Comparison of ENCODE assay signal across 9 mouse cellular contexts in the genomic region with DNA sequence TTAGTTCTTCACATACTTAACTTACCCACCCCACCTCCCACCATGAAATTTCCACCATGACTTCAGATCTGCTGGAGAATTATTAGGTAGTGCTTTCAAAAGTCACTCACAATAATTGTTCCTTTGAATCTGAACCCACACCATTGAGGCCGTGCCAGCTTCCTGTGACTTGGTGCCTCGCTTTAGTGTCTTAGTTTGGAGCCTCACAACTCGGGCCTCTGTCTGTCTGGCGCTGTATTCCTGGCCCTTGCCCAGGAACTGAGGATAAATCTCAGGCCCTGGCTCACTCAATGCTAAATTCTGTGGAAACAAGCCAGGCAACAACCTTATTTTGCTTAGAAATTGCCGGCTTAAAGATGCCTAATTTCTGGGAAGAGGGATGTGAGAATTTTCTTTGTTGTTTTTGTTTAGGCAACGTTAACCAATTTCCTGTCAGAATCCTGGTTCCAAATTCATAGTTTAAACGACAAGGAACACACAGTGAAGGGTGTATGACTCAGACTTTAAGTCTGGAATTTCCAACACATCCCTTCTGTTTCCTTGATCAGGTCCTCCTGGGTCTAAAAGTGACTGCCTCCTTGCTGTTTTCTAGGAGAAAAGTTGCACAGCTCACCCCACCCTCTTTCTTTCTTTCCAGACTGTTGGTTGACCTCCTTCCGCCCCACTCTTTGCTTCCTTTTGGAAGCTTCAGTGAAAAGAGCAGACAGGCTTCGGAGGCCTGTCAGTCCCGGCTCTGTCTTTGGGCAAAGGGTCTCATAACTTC. TPM values are rescaled to one million over a fixed set of nuclear protein-coding genes. Genes with fewer than 3 reads are reported as not detected.
DNase-seq lines count a peak whose midpoint lies in the region; ATAC-seq and TF ChIP-seq lines count a peak whose summit lies in the region.
"Had no signal": no experiment of that assay in that cellular context is flagged by ENCODE, and none has a peak within 500 bp of the region (broad histone marks: within the 10 kb centered on the region; RNA-seq: fewer than 3 reads in every experiment).

No protein-coding gene starts in this region.

- no peak for DNase-seq in liver, adult 2 months (ENCODE audit: extremely low read depth, low read depth, low spot score)
- no peak for DNase-seq in liver
- no peak for DNase-seq in embryonic facial prominence, embryonic 11.5 days (ENCODE audit: low spot score)
- peak; percentile 43 to 49 for DNase-seq in heart, postnatal 36 days
- no peak for DNase-seq in liver, embryonic 11.5 days (ENCODE audit: low spot score)
- DNase-seq in retina, embryonic 14.5 days (ENCODE audit: low spot score): no peak

- intact Hi-C loops in heart, postnatal 36 days (cut with DNase I): loop anchor here (2.0 kb wide), 1 partner anchor 33 kb away; a partner anchor contains a TSS

- no peak overlapping the region for H3K4me3 ChIP-seq in liver, adult 2 months (ENCODE audit: insufficient read depth, low read depth, low read length)
- peak overlapping the region; percentile 63 for H3K4me3 ChIP-seq in embryonic facial prominence, embryonic 11.5 days (ENCODE audit: low read depth, low read length)
- H3K4me3 ChIP-seq in liver, embryonic 11.5 days (ENCODE audit: low read depth, low read length): peak overlapping the region; percentile 86
- H3K4me3 ChIP-seq in olfactory bulb, adult 2 months (ENCODE audit: insufficient read depth, low read depth, low read length): peak overlapping the region; percentile 23

- no peaks in the 10 kb centered on the region for H3K36me3 ChIP-seq in liver, adult 2 months (ENCODE audit: control insufficient read depth, insufficient read depth, low read length)
- no peaks in the 10 kb centered on the region for H3K36me3 ChIP-seq in embryonic facial prominence, embryonic 11.5 days (replicated peaks; ENCODE audit: control insufficient read depth, insufficient read depth, low read depth, low read length)
- H3K36me3 ChIP-seq in liver, embryonic 11.5 days (ENCODE audit: control insufficient read depth, insufficient read depth, low read length): no peaks in the 10 kb centered on the region

- H3K9me3 ChIP-seq in embryonic facial prominence, embryonic 11.5 days (replicated peaks; ENCODE audit: control insufficient read depth, low read length): no peaks in the 10 kb centered on the region
- no peaks in the 10 kb centered on the region for H3K9me3 ChIP-seq in liver, embryonic 11.5 days (ENCODE audit: control insufficient read depth, low read length)

- peak overlapping the region; percentile 18; the same call in 1 of the 2 replicates for H3K9ac ChIP-seq in liver, adult 2 months (ENCODE audit: low read depth, low read length)
- H3K9ac ChIP-seq in embryonic facial prominence, embryonic 11.5 days (replicated peaks; ENCODE audit: low read length): peak overlapping the region; percentile 73
- H3K9ac ChIP-seq in liver, embryonic 11.5 days (ENCODE audit: low read depth, low read length): peak overlapping the region; percentile 71

- ATAC-seq in embryonic facial prominence, embryonic 11.5 days (replicated peaks; ENCODE audit: insufficient number of reproducible peaks, low FRiP score, low TSS enrichment, low read depth): no peak
- no peak for ATAC-seq in liver, embryonic 11.5 days (replicated peaks; ENCODE audit: low FRiP score)
- ATAC-seq in monocyte, adult 5-6 weeks (replicated peaks; ENCODE audit: insufficient number of reproducible peaks, low FRiP score, low TSS enrichment, poor library complexity, severe bottlenecking): no peak

- WGBS in liver, adult 2 months: 61% methylated on average over 10 of the region's 10 CpGs
- 26% methylated on average over 10 of the region's 10 CpGs for WGBS in embryonic facial prominence, embryonic 11.5 days
- WGBS in liver, embryonic 11.5 days: 59% methylated on average over 10 of the region's 10 CpGs
- WGBS in olfactory bulb, adult 2 months: 6% methylated on average over 10 of the region's 10 CpGs

- peak overlapping the region; percentile 33 for H3K27ac ChIP-seq in liver, adult 2 months (replicated peaks; ENCODE audit: insufficient read depth, low read depth, low read length)
- H3K27ac ChIP-seq in embryonic facial prominence, embryonic 11.5 days (replicated peaks; ENCODE audit: low read depth, low read length): 0 out of 2 replicates have a peak overlapping the region, but pooled peaks have one; percentile 74
- 0 out of 2 replicates have a peak overlapping the region, but pooled peaks have one; percentile 84 for H3K27ac ChIP-seq in liver, embryonic 11.5 days (ENCODE audit: low read depth, low read length)
- H3K27ac ChIP-seq in olfactory bulb, adult 2 months (ENCODE audit: insufficient read depth, low read depth, low read length): peak overlapping the region; percentile 63

- no peaks in the 10 kb centered on the region for H3K79me2 ChIP-seq in liver, adult 2 months (ENCODE audit: control insufficient read depth, insufficient read depth, low read length)

- no peaks in the 10 kb centered on the region for H3K4me1 ChIP-seq in liver, adult 2 months (ENCODE audit: control insufficient read depth, insufficient read depth, low read length)
- H3K4me1 ChIP-seq in embryonic facial prominence, embryonic 11.5 days (ENCODE audit: control insufficient read depth, insufficient read depth, low read length): no peaks in the 10 kb centered on the region; the same call in 1 of the 2 replicates
- H3K4me1 ChIP-seq in liver, embryonic 11.5 days (replicated peaks; ENCODE audit: control insufficient read depth, insufficient read depth, low read length): peaks cover 18% of the 10 kb centered on the region
- H3K4me1 ChIP-seq in olfactory bulb, adult 2 months (ENCODE audit: control insufficient read depth, insufficient read depth, low read length): peaks cover 17% of the 10 kb centered on the region

- no peak for TF ChIP-seq POLR2A in liver, adult 2 months (IDR thresholded peaks at IDR 0.05; ENCODE audit: extremely low read depth, insufficient read depth, low read length)
- TF ChIP-seq POLR2A in olfactory bulb, adult 2 months (IDR thresholded peaks at IDR 0.05; ENCODE audit: insufficient read depth, low read depth, low read length): no peak

- no peaks in the 10 kb centered on the region; the same call in 1 of the 2 replicates for H3K27me3 ChIP-seq in liver, adult 2 months (ENCODE audit: control insufficient read depth, insufficient read depth, low read length)
- peaks cover 5% of the 10 kb centered on the region; the same call in 1 of the 2 replicates for H3K27me3 ChIP-seq in embryonic facial prominence, embryonic 11.5 days (ENCODE audit: control insufficient read depth, insufficient read depth, low read length)
- peaks cover 26% of the 10 kb centered on the region for H3K27me3 ChIP-seq in liver, embryonic 11.5 days (replicated peaks; ENCODE audit: control insufficient read depth, insufficient read depth, low read length)

- peak overlapping the region; percentile 60 for H3K4me2 ChIP-seq in embryonic facial prominence, embryonic 11.5 days (ENCODE audit: low read depth, low read length)
- H3K4me2 ChIP-seq in liver, embryonic 11.5 days: peak overlapping the region; percentile 92

- no peak for TF ChIP-seq CTCF in liver, adult 2 months (IDR thresholded peaks at IDR 0.05; ENCODE audit: low read depth, low read length)
- no peak for TF ChIP-seq CTCF in olfactory bulb, adult 2 months (IDR thresholded peaks at IDR 0.05; ENCODE audit: insufficient read depth, low read depth, low read length)

RNA-seq across cellular contexts. Expression of a gene that starts 1.2 kb away (rescaled TPM):
- total RNA-seq in liver, adult 2 months (2014; rRNA removed): 3.0 and 3.1 TPM in 2 replicates
- polyA plus RNA-seq in liver, adult 2 months (2012; rRNA removed): 2.5 and 3.3 TPM in 2 replicates
- polyA plus RNA-seq in embryonic facial prominence, embryonic 11.5 days (2014; fragmentation: Nextera tagmentation; extraction: Ambion mirVana): 6.5 and 7.0 TPM in 2 replicates
- 10 to 100 TPM; 27.6 to 32.1 TPM for total RNA-seq in heart, postnatal 36 days (2021)
- 2.6 and 3.1 TPM in 2 replicates for polyA plus RNA-seq in liver, embryonic 11.5 days (2014; fragmentation: Nextera tagmentation; extraction: Ambion mirVana)
- polyA plus RNA-seq in olfactory bulb, adult 2 months (2012; ENCODE audit: insufficient read depth, insufficient read length, low replicate concordance, missing spikeins): not detected in 2 replicates
- 0.68 to 0.95 TPM in 2 of 3 replicates, not detected in the other for total RNA-seq in monocyte, adult 5-6 weeks (2017)

RNA-seq across cellular contexts. Expression of a gene that starts 5.7 kb away (rescaled TPM):
- 0.07 TPM in 1 of 2 replicates, not detected in the other for total RNA-seq in liver, adult 2 months (2014; rRNA removed)
- 0.05 and 0.07 TPM in 2 replicates for polyA plus RNA-seq in liver, adult 2 months (2012; rRNA removed)
- polyA plus RNA-seq in embryonic facial prominence, embryonic 11.5 days (2014; fragmentation: Nextera tagmentation; extraction: Ambion mirVana): 0.90 and 1.1 TPM in 2 replicates
- total RNA-seq in heart, postnatal 36 days (2021): 1 to 10 TPM; 1.3 to 2.2 TPM
- 0.71 and 1.1 TPM in 2 replicates for polyA plus RNA-seq in liver, embryonic 11.5 days (2014; fragmentation: Nextera tagmentation; extraction: Ambion mirVana)
- not detected in 2 replicates for polyA plus RNA-seq in olfactory bulb, adult 2 months (2012; ENCODE audit: insufficient read depth, insufficient read length, low replicate concordance, missing spikeins)
- total RNA-seq in monocyte, adult 5-6 weeks (2017): not detected in 3 replicates

RNA-seq across cellular contexts. Expression of a gene that starts 8.1 kb away (rescaled TPM):
- 5.7 and 8.2 TPM in 2 replicates for total RNA-seq in liver, adult 2 months (2014; rRNA removed)
- polyA plus RNA-seq in liver, adult 2 months (2012; rRNA removed): 7.0 and 7.7 TPM in 2 replicates
- 13.2 and 14.2 TPM in 2 replicates for polyA plus RNA-seq in embryonic facial prominence, embryonic 11.5 days (2014; fragmentation: Nextera tagmentation; extraction: Ambion mirVana)
- 10 to 100 TPM; 30.3 to 33.0 TPM for total RNA-seq in heart, postnatal 36 days (2021)
- polyA plus RNA-seq in liver, embryonic 11.5 days (2014; fragmentation: Nextera tagmentation; extraction: Ambion mirVana): 18.6 and 21.5 TPM in 2 replicates
- not detected in 2 replicates for polyA plus RNA-seq in olfactory bulb, adult 2 months (2012; ENCODE audit: insufficient read depth, insufficient read length, low replicate concordance, missing spikeins)
- 75.3 to 86.8 TPM (median 84.0 TPM) in 3 replicates for total RNA-seq in monocyte, adult 5-6 weeks (2017)

RNA-seq across cellular contexts. Expression of a gene that starts 25.3 kb away (rescaled TPM):
- total RNA-seq in liver, adult 2 months (2014; rRNA removed): not detected in 2 replicates
- not detected in 2 replicates for polyA plus RNA-seq in liver, adult 2 months (2012; rRNA removed)
- not detected in 2 replicates for polyA plus RNA-seq in embryonic facial prominence, embryonic 11.5 days (2014; fragmentation: Nextera tagmentation; extraction: Ambion mirVana)
- total RNA-seq in heart, postnatal 36 days (2021): 1 to 10 TPM in 1 of 2 experiments, under 1 TPM in 1; 0.89 to 2.8 TPM
- 0.49 and 1.0 TPM in 2 replicates for polyA plus RNA-seq in liver, embryonic 11.5 days (2014; fragmentation: Nextera tagmentation; extraction: Ambion mirVana)
- not detected in 2 replicates for polyA plus RNA-seq in olfactory bulb, adult 2 months (2012; ENCODE audit: insufficient read depth, insufficient read length, low replicate concordance, missing spikeins)
- not detected in 3 replicates for total RNA-seq in monocyte, adult 5-6 weeks (2017)
- total RNA-seq: left cerebral cortex, adult 18-20 months had no signal

RNA-seq across cellular contexts. Expression of a gene that starts 27.6 kb away (rescaled TPM):
- total RNA-seq in liver, adult 2 months (2014; rRNA removed): 11.9 and 12.2 TPM in 2 replicates
- 6.3 and 7.0 TPM in 2 replicates for polyA plus RNA-seq in liver, adult 2 months (2012; rRNA removed)
- polyA plus RNA-seq in embryonic facial prominence, embryonic 11.5 days (2014; fragmentation: Nextera tagmentation; extraction: Ambion mirVana): 195 and 196 TPM in 2 replicates
- 10 to 100 TPM; 30.9 to 40.9 TPM for total RNA-seq in heart, postnatal 36 days (2021)
- 176 and 196 TPM in 2 replicates for polyA plus RNA-seq in liver, embryonic 11.5 days (2014; fragmentation: Nextera tagmentation; extraction: Ambion mirVana)
- not detected in 2 replicates for polyA plus RNA-seq in olfactory bulb, adult 2 months (2012; ENCODE audit: insufficient read depth, insufficient read length, low replicate concordance, missing spikeins)
- 41.2 to 53.1 TPM (median 49.7 TPM) in 3 replicates for total RNA-seq in monocyte, adult 5-6 weeks (2017)

Comparison
In these comparisons a context has a peak if more than half of its experiments do, and no peak if none do; other contexts are left out.
1. DNase-seq: peak in heart, postnatal 36 days (2 of 2); none in liver, adult 2 months (single experiment), liver (single experiment), embryonic facial prominence, embryonic 11.5 days (single experiment), liver, embryonic 11.5 days (single experiment) and retina, embryonic 14.5 days (single experiment).
2. H3K27ac ChIP-seq: peak in every context shown above with its lines; median percentile 84 in liver, embryonic 11.5 days; 74 in embryonic facial prominence, embryonic 11.5 days; 63 in olfactory bulb, adult 2 months; 33 in liver, adult 2 months.
3. H3K9ac ChIP-seq: peak in every context shown above with its lines; median percentile 73 in embryonic facial prominence, embryonic 11.5 days; 71 in liver, embryonic 11.5 days; 18 in liver, adult 2 months.